Mouse (Mus musculus): ENCODE measurements at regions not wholly inside any gene's neighbourhood (a gene's known extent, or its start where the extent isn't known, plus 50 kb on each side); places are given as distances from the start of the nearest gene placed in this dataset.

GRCm38 (mm10) chr11:18531264-18532110 is 487.3 kb downstream of the Meis1 start:
- Histone ChIP-seq H3K4me2 (ENCODE audit: low read depth, low read length) (no peak overlapping the region), H3K4me1 (ENCODE audit: insufficient read depth) (no peaks in the 10 kb centered on the region), H3K27me3 (ENCODE audit: insufficient read depth, low read length) (no peaks in the 10 kb centered on the region), H3K9me3 (ENCODE audit: low read length) (no peaks in the 10 kb centered on the region), H3K27ac (ENCODE audit: low read depth) (no peak overlapping the region), H3K36me3 (replicated peaks; ENCODE audit: insufficient read depth, low read length) (no peaks in the 10 kb centered on the region), H3K4me3 (ENCODE audit: low read depth, low read length) (no peak overlapping the region), H3K9ac (replicated peaks) (no peak overlapping the region)
- no peak for TF ChIP-seq CTCF (IDR thresholded peaks at IDR 0.05; ENCODE audit: low read depth)
- no peak for TF ChIP-seq EP300 (IDR thresholded peaks at IDR 0.05; ENCODE audit: low read depth)
- ATAC-seq = no peak
- 49% methylated on average over 2 of the region's 2 CpGs for WGBS (ENCODE audit: insufficient replicate concordance)
- DNase-seq = no peak

- ATAC-seq = no peak
- Histone ChIP-seq H3K4me1 (ENCODE audit: insufficient read depth) (no peaks in the 10 kb centered on the region), H3K4me3 (ENCODE audit: low read depth, low read length) (no peak overlapping the region), H3K4me2 (ENCODE audit: low read depth, low read length) (no peak overlapping the region), H3K27ac (ENCODE audit: low read depth) (no peak overlapping the region), H3K9ac (replicated peaks) (no peak overlapping the region), H3K27me3 (ENCODE audit: insufficient read depth, low read length) (no peaks in the 10 kb centered on the region), H3K36me3 (replicated peaks; ENCODE audit: insufficient read depth, low read length) (no peaks in the 10 kb centered on the region), H3K9me3 (ENCODE audit: low read length) (no peaks in the 10 kb centered on the region)
- DNase-seq = no peak
- 47% methylated on average over 4 of the region's 4 CpGs for WGBS (ENCODE audit: insufficient replicate concordance)
- no peak for TF ChIP-seq EP300 (IDR thresholded peaks at IDR 0.05; ENCODE audit: low read depth)
- TF ChIP-seq CTCF (IDR thresholded peaks at IDR 0.05; ENCODE audit: low read depth) = no peak
Measured at GRCm38 (mm10) chr11:18528568-18528967, 490.2 kb downstream of the Meis1 start.

- DNase-seq (no peak), ATAC-seq (no peak)
- Histone ChIP-seq H3K4me1 (ENCODE audit: insufficient read depth) (no peaks in the 10 kb centered on the region), H3K27me3 (ENCODE audit: insufficient read depth, low read length) (no peaks in the 10 kb centered on the region), H3K9me3 (ENCODE audit: low read length) (no peaks in the 10 kb centered on the region), H3K9ac (replicated peaks) (no peak overlapping the region), H3K27ac (ENCODE audit: low read depth) (no peak overlapping the region), H3K4me3 (ENCODE audit: low read depth, low read length) (no peak overlapping the region), H3K36me3 (replicated peaks; ENCODE audit: insufficient read depth, low read length) (no peaks in the 10 kb centered on the region), H3K4me2 (ENCODE audit: low read depth, low read length) (no peak overlapping the region)
- TF ChIP-seq EP300 (IDR thresholded peaks at IDR 0.05; ENCODE audit: low read depth) (no peak), CTCF (IDR thresholded peaks at IDR 0.05; ENCODE audit: low read depth) (no peak)
- 60% methylated on average over 6 of the region's 6 CpGs for WGBS (ENCODE audit: insufficient replicate concordance)
Measured at GRCm38 (mm10) chr11:18495108-18495757, 523.6 kb downstream of the Meis1 start.

GRCm38 (mm10) chr11:18493981-18494380 is 524.8 kb downstream of the Meis1 start:
- Histone ChIP-seq H3K27me3 (ENCODE audit: insufficient read depth, low read length) (no peaks in the 10 kb centered on the region), H3K4me2 (ENCODE audit: low read depth, low read length) (no peak overlapping the region), H3K4me1 (ENCODE audit: insufficient read depth) (no peaks in the 10 kb centered on the region), H3K4me3 (ENCODE audit: low read depth, low read length) (no peak overlapping the region), H3K27ac (ENCODE audit: low read depth) (no peak overlapping the region), H3K9me3 (ENCODE audit: low read length) (no peaks in the 10 kb centered on the region), H3K36me3 (replicated peaks; ENCODE audit: insufficient read depth, low read length) (no peaks in the 10 kb centered on the region), H3K9ac (replicated peaks) (no peak overlapping the region)
- WGBS (ENCODE audit: insufficient replicate concordance) = 68% methylated on average over 5 of the region's 5 CpGs
- TF ChIP-seq EP300 (IDR thresholded peaks at IDR 0.05; ENCODE audit: low read depth) = no peak
- TF ChIP-seq CTCF (IDR thresholded peaks at IDR 0.05; ENCODE audit: low read depth) = no peak
- no peak for DNase-seq
- ATAC-seq = no peak

GRCm38 (mm10) chr11:18493086-18493485 is 525.7 kb downstream of the Meis1 start:
- no peak for DNase-seq
- Histone ChIP-seq H3K27ac (ENCODE audit: low read depth) (no peak overlapping the region), H3K9me3 (ENCODE audit: low read length) (no peaks in the 10 kb centered on the region), H3K4me2 (ENCODE audit: low read depth, low read length) (no peak overlapping the region), H3K9ac (replicated peaks) (no peak overlapping the region), H3K4me3 (ENCODE audit: low read depth, low read length) (no peak overlapping the region), H3K4me1 (ENCODE audit: insufficient read depth) (no peaks in the 10 kb centered on the region), H3K27me3 (ENCODE audit: insufficient read depth, low read length) (no peaks in the 10 kb centered on the region), H3K36me3 (replicated peaks; ENCODE audit: insufficient read depth, low read length) (no peaks in the 10 kb centered on the region)
- ATAC-seq = no peak
- 53% methylated on average over 2 of the region's 2 CpGs for WGBS (ENCODE audit: insufficient replicate concordance)
- TF ChIP-seq CTCF (IDR thresholded peaks at IDR 0.05; ENCODE audit: low read depth) (no peak), EP300 (IDR thresholded peaks at IDR 0.05; ENCODE audit: low read depth) (no peak)

- Histone ChIP-seq H3K4me2 (ENCODE audit: low read depth, low read length) (no peak overlapping the region), H3K4me3 (ENCODE audit: low read depth, low read length) (no peak overlapping the region), H3K27ac (ENCODE audit: low read depth) (no peak overlapping the region), H3K9ac (replicated peaks) (no peak overlapping the region), H3K9me3 (ENCODE audit: low read length) (no peaks in the 10 kb centered on the region), H3K36me3 (replicated peaks; ENCODE audit: insufficient read depth, low read length) (no peaks in the 10 kb centered on the region), H3K4me1 (ENCODE audit: insufficient read depth) (no peaks in the 10 kb centered on the region), H3K27me3 (ENCODE audit: insufficient read depth, low read length) (no peaks in the 10 kb centered on the region)
- 57% methylated on average over 9 of the region's 9 CpGs for WGBS (ENCODE audit: insufficient replicate concordance)
- TF ChIP-seq CTCF (IDR thresholded peaks at IDR 0.05; ENCODE audit: low read depth) = no peak
- TF ChIP-seq EP300 (IDR thresholded peaks at IDR 0.05; ENCODE audit: low read depth) = no peak
- DNase-seq (no peak), ATAC-seq (no peak)
Measured at GRCm38 (mm10) chr11:18489517-18490256, 529.1 kb downstream of the Meis1 start.

Data from liver, postnatal 0 days (tissue).